Mouse (Mus musculus) MEL (cell line): ENCODE results near the gene Ccs.

Source experiments
- CHD2 ChIP-seq: IDR thresholded peaks from 2 replicates; pipeline ENCODE4 v1.6.1; 2011; ENCODE audit warnings: low read length, improper control_type of control experiment
- CTCF ChIP-seq, 3 experiments: IDR thresholded peaks in 2 of 3; conservative IDR thresholded peaks in 1 of 3; 2 replicates each; pipeline ENCODE4 v1.5.1; 2011 to 2012; ENCODE audit warnings: low read length in 3 of 3, low read depth in 2 of 3, mild to moderate bottlenecking in 2 of 3, improper control_type of control experiment in 1 of 3, inconsistent platforms in 1 of 3, mixed read lengths in 1 of 3, moderate library complexity in 1 of 3; ENCODE audit not compliant: control insufficient read depth in 1 of 3, insufficient read depth in 1 of 3, poor library complexity in 1 of 3, severe bottlenecking in 1 of 3
- GATA1 ChIP-seq: IDR thresholded peaks from 2 replicates; pipeline ENCODE4 v1.6.1; 2011; ENCODE audit warnings: low read depth, low read length, improper control_type of control experiment
- POLR2AphosphoS2 ChIP-seq: IDR thresholded peaks from 2 replicates; pipeline ENCODE4 v1.6.1; 2011; ENCODE audit warnings: low read length, improper control_type of control experiment

DNA sequence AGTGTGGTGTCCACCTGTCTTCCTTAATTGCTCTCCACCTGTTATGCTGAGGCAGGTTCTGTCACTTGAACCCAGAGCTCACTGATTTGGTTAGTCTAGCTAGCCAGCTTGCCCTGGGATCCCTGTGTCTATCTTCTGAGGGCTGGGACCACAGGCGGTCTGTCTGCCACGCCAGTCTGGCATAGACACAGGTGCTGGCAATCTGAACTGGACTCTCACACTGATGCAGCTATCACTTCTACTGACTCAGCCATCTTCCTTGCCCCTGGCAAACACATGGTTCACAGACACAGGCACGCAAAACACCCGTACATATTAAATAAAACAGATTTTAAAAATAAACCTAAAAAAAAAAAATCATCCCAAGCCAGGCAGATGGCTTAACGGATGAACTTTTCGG, 2.1 kb downstream of the Ccs start:
- TF ChIP-seq CHD2 (no peak), POLR2AphosphoS2 (no peak), GATA1 (no peak), CTCF (IDR thresholded peaks at IDR 0.05 in 2 of 3, conservative IDR thresholded peaks at IDR 0.05 in 1 of 3; ENCODE audit: control insufficient read depth in 1 of 3, insufficient read depth in 1 of 3, low read depth in 2 of 3, low read length in 3 of 3, poor library complexity in 1 of 3, severe bottlenecking in 1 of 3) (no peak)
